Mouse (Mus musculus): ENCODE measurements around the gene Abi1. TPM values are rescaled to one million over a fixed set of nuclear protein-coding genes. Genes with fewer than 3 reads are reported as not detected.
"Not testable (repeated sequence)": the region's sequence is repeated elsewhere in the genome, so short reads cannot be mapped to it uniquely, and the experiment has no call there.

The Abi1 gene
- total RNA-seq, 2 experiments from 2014 or later, result 43.2 to 45.1 TPM

DNA sequence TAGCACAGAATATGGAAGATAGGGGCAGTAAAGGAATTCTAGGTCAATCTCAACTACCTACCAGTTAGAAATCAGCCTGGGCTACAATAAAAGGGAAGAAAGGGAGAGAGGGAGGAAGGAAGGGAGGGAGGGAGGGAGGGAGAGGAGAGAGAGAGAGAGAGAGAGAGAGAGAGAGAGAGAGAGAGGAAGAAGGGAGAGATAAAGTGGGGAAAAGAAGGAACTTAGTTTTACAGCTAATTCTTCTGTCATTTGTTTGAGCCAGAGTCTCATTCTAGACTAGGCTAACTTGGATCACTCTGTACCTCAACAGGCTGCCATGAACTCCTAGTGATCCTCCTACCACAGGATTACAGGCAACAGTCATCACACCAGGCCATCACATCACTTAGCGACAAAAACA is 4.6 kb downstream of the Abi1 start:
- DNase-seq, result no peak
- intact Hi-C loops (cut with DNase I), result loop anchor here (5.0 to 10.0 kb wide), 2 partner anchors 78 to 141 kb away; partner anchors contain the start of gene Pdss1

DNA sequence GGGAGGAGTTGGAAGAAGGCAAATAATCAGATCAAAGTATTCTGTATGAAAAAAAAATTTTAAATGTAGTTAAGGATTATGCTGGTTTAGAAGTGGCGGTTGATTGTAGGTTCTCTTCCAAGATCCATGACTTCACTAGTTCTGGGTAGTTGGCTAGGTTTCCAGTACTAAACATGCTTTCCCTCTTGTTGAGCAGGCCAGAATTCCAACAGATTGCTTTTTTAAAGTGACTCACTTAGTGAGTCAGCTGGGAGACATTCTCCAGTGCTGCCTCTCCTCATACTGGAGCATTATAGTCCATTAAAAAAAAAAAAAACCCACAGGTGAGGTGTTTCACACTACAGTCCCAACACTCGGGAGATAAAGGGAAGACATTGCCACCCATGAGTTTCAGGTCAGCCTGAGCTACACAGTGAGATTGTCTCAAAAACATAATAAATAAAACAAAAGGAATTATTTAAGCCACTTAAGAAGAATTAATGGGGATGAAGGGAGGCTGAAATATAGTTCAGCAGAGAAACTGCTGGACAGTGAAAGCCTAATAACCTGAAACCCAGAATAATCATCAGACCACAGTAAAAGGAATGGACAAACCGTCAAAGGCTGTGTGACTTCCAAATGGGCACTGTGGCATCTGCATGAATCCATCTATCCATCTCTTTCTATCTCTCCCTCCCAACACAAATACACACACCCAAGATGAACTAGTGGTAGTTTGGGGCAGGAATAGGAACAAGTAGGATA is 5.2 kb downstream of the Abi1 start:
- intact Hi-C loops (cut with DNase I), result loop anchor here (5.0 to 10.0 kb wide), 2 partner anchors 78 to 140 kb away; partner anchors contain the start of gene Pdss1
- peak; percentile 30 to 38 for DNase-seq

- DNase-seq, result no peak
- intact Hi-C loops (cut with DNase I), result loop anchor here (10.0 kb wide), 1 partner anchor 136 kb away; the partner anchor contains the start of gene Pdss1
These were observed 9.4 kb downstream of the Abi1 start for GRCm38 (mm10) chr2:23030631-23031030.

DNA sequence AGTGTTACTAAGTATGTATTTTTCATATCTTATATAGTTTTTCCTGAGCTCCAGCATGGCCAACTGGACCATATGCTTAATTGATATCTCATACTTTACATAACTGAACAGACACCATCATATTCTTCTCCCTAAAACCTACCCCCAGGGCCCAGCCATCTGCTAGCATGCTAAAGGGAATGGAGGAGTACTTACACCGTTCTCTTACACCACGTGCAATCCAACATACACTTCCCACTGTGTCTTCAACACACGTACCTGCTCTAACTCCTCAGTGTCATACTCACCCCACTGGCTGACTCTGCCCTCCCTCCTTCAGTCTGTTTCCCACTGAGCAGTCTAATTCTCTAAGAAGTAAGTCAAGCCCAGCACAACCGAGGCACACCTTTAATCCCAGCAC is 11.2 kb downstream of the Abi1 start:
- intact Hi-C loops (cut with DNase I), result no loop called here

GRCm38 (mm10) chr2:23026379-23026778 is 13.7 kb downstream of the Abi1 start:
- intact Hi-C loops (cut with DNase I), result no loop called here
- DNase-seq, result no peak

More for the DNA sequence above, 11.2 kb downstream of the Abi1 start:
- DNase-seq, result no peak

- intact Hi-C loops (cut with DNase I), result loop anchor here (2.0 kb wide), 1 partner anchor 13 kb away; no protein-coding TSS in a partner anchor
- DNase-seq, result no peak
These were observed 16.2 kb downstream of the Abi1 start for GRCm38 (mm10) chr2:23023714-23024282.

- intact Hi-C loops (cut with DNase I), result loop anchor here (2.0 kb wide), 1 partner anchor 14 kb away; no protein-coding TSS in a partner anchor
These were observed 17.0 kb downstream of the Abi1 start for GRCm38 (mm10) chr2:23023023-23023422.

DNA sequence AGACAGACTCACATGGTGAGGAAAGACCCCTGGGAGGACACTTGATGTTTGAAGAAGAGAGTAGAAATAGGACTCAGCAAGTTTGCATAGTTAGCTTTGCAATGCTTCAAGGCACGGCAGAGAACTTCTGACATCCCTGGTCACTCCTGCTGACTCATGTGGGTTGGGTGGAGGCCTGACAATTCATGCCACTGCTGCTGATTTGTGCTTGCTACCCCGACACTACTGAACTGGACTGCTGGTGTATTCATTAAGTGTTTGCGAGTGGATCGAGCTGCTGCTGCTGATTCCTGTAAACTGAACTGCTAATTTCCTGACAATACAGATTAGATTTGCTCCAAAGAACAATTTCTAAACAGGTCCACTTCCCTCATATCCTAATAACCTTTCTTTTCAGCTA is 18.3 kb downstream of the Abi1 start:
- intact Hi-C loops (cut with DNase I), result loop anchor here (2.0 kb wide), 1 partner anchor 15 kb away; no protein-coding TSS in a partner anchor

More at GRCm38 (mm10) chr2:23023023-23023422, 17.0 kb downstream of the Abi1 start:
- no peak for DNase-seq

GRCm38 (mm10) chr2:23021320-23021719 is 18.7 kb downstream of the Abi1 start:
- DNase-seq, result no peak
- intact Hi-C loops (cut with DNase I), result no loop called here

More for the DNA sequence above, 18.3 kb downstream of the Abi1 start:
- DNase-seq, result peak; percentile 45

DNA sequence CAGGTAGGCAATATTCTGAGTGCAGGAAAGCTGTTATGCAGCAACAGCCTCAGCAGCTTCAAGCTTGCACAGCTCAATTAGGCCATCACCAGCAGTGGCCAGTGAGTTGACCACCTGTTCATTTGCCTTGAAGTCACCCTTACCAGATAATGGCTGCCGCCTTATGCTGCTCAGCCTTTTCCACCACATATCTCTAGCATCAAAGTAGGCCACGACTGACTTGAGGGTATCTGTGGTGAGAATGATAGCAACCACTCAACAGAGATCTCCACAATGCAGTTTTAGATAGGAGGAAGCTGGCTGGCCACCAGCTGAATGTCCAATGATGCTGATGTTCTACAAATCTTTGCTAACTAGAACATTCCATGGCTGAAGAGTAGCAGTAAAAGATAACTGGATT is 20.9 kb downstream of the Abi1 start:
- intact Hi-C loops (cut with DNase I), result no loop called here

GRCm38 (mm10) chr2:23016121-23016520 is 23.9 kb downstream of the Abi1 start:
- intact Hi-C loops (cut with DNase I), result no loop called here
- no peak for DNase-seq

More for the DNA sequence above, 20.9 kb downstream of the Abi1 start:
- no peak for DNase-seq

GRCm38 (mm10) chr2:23015335-23015734 is 24.7 kb downstream of the Abi1 start:
- DNase-seq, result no peak
- intact Hi-C loops (cut with DNase I), result no loop called here

GRCm38 (mm10) chr2:23014935-23015334 is 25.1 kb downstream of the Abi1 start:
- DNase-seq; intact Hi-C loops (cut with DNase I): not testable (repeated sequence)

GRCm38 (mm10) chr2:23008256-23008655 is 31.8 kb downstream of the Abi1 start:
- no peak for DNase-seq
- intact Hi-C loops (cut with DNase I), result no loop called here

DNA sequence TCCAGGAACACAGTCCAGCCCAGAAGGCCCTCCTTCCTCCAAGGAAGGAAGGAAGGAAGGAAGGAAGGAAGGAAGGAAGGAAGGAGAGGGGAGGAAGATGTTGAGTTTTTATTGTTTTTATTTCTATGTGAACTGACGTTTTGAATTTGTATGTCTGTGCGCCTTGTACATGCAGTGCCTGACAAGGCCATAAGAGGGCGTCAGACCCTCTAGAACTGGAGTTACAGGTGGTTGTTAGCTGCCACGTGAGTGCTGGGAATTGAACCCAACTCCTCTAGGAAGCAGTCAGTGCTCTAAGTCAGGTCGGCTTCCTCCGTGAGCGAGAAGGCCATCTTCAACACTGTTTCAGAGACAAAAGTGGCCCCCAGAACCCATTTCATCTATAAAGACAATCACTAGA is 32.5 kb downstream of the Abi1 start:
- DNase-seq, result no peak
- intact Hi-C loops (cut with DNase I), result no loop called here

GRCm38 (mm10) chr2:23007149-23007548 is 32.9 kb downstream of the Abi1 start:
- intact Hi-C loops (cut with DNase I), result no loop called here
- DNase-seq, result no peak

- intact Hi-C loops (cut with DNase I), result no loop called here
- peak; percentile 26 to 30 for DNase-seq
These were observed 33.8 kb downstream of the Abi1 start for GRCm38 (mm10) chr2:23006219-23006618.

DNA sequence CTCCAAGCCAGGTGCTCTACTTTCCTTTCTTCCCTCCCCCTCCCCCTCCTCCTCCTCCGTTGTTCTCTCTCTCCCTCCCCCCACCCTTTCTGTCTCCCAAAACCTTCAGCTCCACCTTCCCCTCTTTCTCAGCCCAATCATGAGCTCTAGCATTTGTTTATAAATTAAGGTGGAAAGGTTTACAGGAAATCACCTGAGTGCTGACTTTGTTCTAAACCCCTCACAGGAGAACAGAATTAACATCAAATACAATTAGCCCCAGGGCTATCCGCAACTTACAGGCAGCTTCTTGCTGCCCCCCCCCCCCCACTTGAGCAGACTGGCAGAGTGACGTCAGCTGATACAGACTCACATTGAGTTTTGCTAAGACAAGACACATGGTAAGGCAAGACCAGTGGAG is 37.4 kb downstream of the Abi1 start:
- no peak for DNase-seq
- intact Hi-C loops (cut with DNase I), result no loop called here

DNA sequence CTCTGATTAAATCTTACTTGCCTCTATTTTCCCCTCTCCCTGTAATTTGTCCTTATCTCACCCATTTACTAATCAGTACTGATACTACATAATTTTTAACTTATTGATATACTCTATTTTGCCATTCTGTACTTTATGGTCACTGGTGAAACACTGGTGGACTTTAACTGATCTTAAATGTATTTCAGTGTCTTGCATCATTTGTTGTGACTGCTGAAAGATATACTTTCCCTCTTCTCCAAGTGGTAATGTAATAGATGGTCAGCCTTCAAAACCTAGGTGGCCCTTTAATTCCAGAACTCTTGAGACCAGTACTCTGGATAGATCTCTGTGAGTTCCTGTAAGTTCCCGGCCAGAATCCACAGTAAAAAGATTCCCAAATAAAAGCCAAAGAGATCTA is 40.4 kb downstream of the Abi1 start:
- DNase-seq, result no peak
- intact Hi-C loops (cut with DNase I), result no loop called here

GRCm38 (mm10) chr2:22998804-22999203 is 41.2 kb downstream of the Abi1 start:
- intact Hi-C loops (cut with DNase I), result no loop called here
- no peak for DNase-seq

GRCm38 (mm10) chr2:22998015-22998414 is 42.0 kb downstream of the Abi1 start:
- intact Hi-C loops (cut with DNase I), result no loop called here
- no peak for DNase-seq

DNA sequence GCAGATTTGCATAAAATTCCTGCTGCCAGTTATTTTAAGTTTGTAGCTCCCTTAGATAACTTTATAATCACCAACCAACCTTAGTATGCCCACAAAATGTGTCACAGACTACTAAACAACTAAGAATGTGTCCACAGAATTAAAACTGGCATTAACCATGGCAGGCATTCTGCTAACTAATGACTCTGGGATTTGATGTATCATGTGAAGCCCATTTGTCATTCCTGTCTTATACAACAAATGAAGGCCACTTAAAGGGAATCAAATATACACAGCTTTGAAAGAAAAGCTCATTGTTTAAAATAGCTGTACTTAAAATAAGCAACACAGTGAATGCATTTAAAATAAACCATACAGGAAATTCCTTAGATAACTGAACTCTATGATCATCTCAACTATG is 44.0 kb downstream of the Abi1 start:
- DNase-seq, result no peak
- intact Hi-C loops (cut with DNase I), result no loop called here

Measured in heart, postnatal 10 days (tissue).